Mouse (Mus musculus): ENCODE data around the gene Bpi. TPM values are rescaled to one million over a fixed set of nuclear protein-coding genes. Genes with fewer than 3 reads are reported as not detected.

Gene Bpi
- polyA plus RNA-seq, 1 experiment from 2014 or later, result not detected

- Histone ChIP-seq H3K4me2 (replicated peaks) (no peak overlapping the region), H3K4me1 (no peaks in the 10 kb centered on the region), H3K9me3 (no peaks in the 10 kb centered on the region), H3K36me3 (no peaks in the 10 kb centered on the region), H3K27ac (replicated peaks) (no peak overlapping the region), H3K27me3 (no peaks in the 10 kb centered on the region), H3K9ac (replicated peaks) (no peak overlapping the region), H3K4me3 (no peak overlapping the region)
- no peak for ATAC-seq (replicated peaks)
- WGBS, result 82% methylated on average over 6 of the region's 6 CpGs
Observed at GRCm38 (mm10) chr2:158276451-158276850, 18.6 kb downstream of the Bpi start.

DNA sequence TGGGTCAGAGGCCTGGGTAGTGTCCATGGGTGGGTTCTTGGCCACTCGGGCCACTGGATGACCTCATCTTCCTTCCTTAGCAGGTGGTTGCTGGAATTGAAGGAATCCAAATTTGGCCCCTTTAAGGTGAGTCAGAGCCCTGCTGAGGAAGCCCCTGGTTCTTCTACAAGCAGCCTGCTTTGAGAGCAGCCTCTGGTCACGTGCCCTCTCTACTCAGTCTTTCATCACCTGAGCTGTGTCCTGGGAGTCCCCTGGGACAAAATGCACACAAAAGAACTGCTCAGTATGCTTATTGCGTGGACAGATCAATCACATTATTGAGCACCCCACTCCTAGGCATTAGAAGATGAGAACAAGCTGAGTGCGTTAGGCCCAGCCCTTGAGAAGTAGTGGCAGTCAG lies 19.0 kb downstream of the Bpi start:
- H3K4me1 ChIP-seq, result no peaks in the 10 kb centered on the region
- 83% methylated on average over 4 of the region's 4 CpGs for WGBS
- no peaks in the 10 kb centered on the region for H3K36me3 ChIP-seq
- H3K9ac ChIP-seq (replicated peaks), result no peak overlapping the region
- H3K4me3 ChIP-seq, result no peak overlapping the region
- H3K27me3 ChIP-seq, result no peaks in the 10 kb centered on the region
- no peak overlapping the region for H3K4me2 ChIP-seq (replicated peaks)
- no peak for ATAC-seq (replicated peaks)
- no peak overlapping the region for H3K27ac ChIP-seq (replicated peaks)
- H3K9me3 ChIP-seq, result no peaks in the 10 kb centered on the region

DNA sequence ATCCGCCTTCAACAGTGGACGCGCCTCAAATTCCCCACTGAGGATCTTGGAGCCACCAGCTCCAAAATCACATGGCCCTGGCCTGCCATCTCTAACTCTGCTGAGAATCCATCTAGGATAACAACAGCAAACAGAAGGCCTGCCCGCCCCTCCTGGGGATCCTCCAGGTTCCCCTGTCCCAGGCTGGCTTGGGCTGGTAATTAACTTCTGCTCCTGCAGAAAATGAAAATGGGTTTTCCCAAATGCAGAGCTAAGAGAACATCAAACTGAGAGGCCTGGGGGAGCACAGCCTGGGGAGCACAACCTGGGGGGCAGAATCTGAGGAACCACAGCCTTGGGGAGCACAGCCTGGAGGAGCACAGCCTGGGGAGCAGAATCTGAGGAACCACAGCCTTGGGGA lies 21.8 kb downstream of the Bpi start:
- Histone ChIP-seq H3K4me3 (no peak overlapping the region), H3K27me3 (no peaks in the 10 kb centered on the region), H3K9me3 (no peaks in the 10 kb centered on the region), H3K4me1 (no peaks in the 10 kb centered on the region), H3K36me3 (no peaks in the 10 kb centered on the region), H3K27ac (replicated peaks) (no peak overlapping the region), H3K4me2 (replicated peaks) (no peak overlapping the region), H3K9ac (replicated peaks) (no peak overlapping the region)
- no peak for ATAC-seq (replicated peaks)
- 90% methylated on average over 4 of the region's 4 CpGs for WGBS

DNA sequence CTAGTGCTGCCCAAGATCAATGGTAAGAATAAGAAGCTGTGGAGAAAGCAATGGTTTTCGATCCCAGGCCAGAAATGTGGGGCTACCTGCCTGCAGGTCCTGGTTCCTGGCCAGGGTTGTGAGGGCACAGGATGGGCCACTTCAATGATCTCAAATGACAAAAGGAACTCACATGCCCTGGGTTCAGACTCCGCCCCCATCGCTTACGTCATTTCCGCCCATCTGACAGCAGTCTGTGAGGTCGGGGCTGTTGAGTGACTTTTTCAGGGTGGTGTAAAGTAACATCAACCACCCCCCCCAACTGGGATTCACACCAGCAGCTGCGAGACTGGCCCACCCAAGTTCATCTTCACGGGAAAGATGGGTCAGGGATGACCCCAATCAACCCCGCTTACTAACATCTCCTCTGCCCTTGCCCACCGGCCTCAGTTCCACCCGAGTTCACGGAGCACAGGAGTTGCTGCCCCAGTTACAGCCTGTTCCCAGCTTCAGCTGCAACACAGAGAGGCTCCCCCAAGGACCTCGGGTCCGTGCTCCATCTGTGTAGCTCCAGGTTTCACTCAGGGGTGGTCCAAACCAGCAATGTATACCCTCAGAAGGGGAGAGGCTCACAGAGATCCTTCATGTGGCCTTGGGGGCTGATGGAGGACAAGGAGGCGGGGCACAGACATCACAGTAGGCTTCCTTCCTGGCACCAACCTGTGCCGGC lies 23.8 kb downstream of the Bpi start:
- Histone ChIP-seq H3K4me1 (no peaks in the 10 kb centered on the region), H3K4me2 (replicated peaks) (no peak overlapping the region), H3K27ac (replicated peaks) (no peak overlapping the region), H3K4me3 (no peak overlapping the region), H3K36me3 (no peaks in the 10 kb centered on the region), H3K9me3 (no peaks in the 10 kb centered on the region), H3K27me3 (no peaks in the 10 kb centered on the region), H3K9ac (replicated peaks) (no peak overlapping the region)
- ATAC-seq (replicated peaks), result no peak
- WGBS, result 74% methylated on average over 16 of the region's 16 CpGs

DNA sequence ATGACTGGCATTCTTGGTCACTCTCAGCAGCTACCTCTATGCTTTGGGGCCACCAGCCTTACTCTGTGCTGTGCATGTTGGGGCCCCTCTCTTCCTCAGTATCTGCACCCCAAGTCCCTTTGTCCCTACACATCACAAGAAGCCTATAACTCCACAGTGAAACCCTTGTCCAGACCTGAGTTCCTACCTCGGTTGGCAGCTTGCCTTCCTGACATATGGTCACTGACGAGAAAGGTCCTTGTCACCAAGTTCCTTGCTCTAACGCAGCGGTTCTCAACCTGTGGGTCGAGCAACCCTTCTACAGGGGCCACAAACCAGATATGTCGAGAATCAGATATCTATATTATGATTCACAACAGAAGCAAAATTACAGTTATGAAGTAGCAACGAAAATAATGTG lies 25.2 kb downstream of the Bpi start:
- H3K9me3 ChIP-seq, result no peaks in the 10 kb centered on the region
- H3K27me3 ChIP-seq, result no peaks in the 10 kb centered on the region
- WGBS, result 80% methylated on average over 7 of the region's 7 CpGs
- no peak overlapping the region for H3K4me2 ChIP-seq (replicated peaks)
- H3K4me3 ChIP-seq, result no peak overlapping the region
- ATAC-seq (replicated peaks), result no peak
- H3K36me3 ChIP-seq, result no peaks in the 10 kb centered on the region
- H3K4me1 ChIP-seq, result no peaks in the 10 kb centered on the region
- no peak overlapping the region for H3K9ac ChIP-seq (replicated peaks)
- no peak overlapping the region for H3K27ac ChIP-seq (replicated peaks)

DNA sequence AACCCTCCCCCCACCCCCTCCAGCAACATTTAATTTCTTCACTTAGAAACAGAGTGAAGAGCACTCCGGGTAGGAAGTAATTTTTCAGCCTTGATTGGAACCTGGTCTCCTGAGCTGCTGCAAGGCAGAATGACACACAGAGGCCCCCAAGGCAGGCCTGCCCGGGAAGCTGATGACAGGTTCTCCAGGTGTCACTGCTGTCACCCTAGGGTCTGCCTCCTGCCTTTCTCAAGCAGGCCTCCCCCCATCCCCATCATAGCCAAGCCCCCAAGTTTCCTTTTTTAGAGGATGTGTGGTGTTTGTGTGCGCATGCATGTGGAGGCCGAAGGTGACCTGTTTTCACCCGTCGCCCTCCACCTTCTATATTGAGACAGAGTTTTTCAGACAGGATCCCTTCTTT lies 25.9 kb downstream of the Bpi start:
- 89% methylated on average over 6 of the region's 6 CpGs for WGBS
- no peaks in the 10 kb centered on the region for H3K4me1 ChIP-seq
- no peaks in the 10 kb centered on the region for H3K27me3 ChIP-seq
- H3K27ac ChIP-seq (replicated peaks), result no peak overlapping the region
- H3K9me3 ChIP-seq, result no peaks in the 10 kb centered on the region
- no peak for ATAC-seq (replicated peaks)
- no peaks in the 10 kb centered on the region for H3K36me3 ChIP-seq
- H3K9ac ChIP-seq (replicated peaks), result no peak overlapping the region
- no peak overlapping the region for H3K4me2 ChIP-seq (replicated peaks)
- H3K4me3 ChIP-seq, result no peak overlapping the region

GRCm38 (mm10) chr2:158284571-158284970 lies 26.7 kb downstream of the Bpi start:
- 12% methylated on average over 11 of the region's 11 CpGs for WGBS
- H3K27me3 ChIP-seq, result no peaks in the 10 kb centered on the region
- no peak for ATAC-seq (replicated peaks)
- no peaks in the 10 kb centered on the region for H3K4me1 ChIP-seq
- H3K27ac ChIP-seq (replicated peaks), result no peak overlapping the region
- no peak overlapping the region for H3K4me3 ChIP-seq
- H3K36me3 ChIP-seq, result no peaks in the 10 kb centered on the region
- no peaks in the 10 kb centered on the region for H3K9me3 ChIP-seq
- H3K9ac ChIP-seq (replicated peaks), result no peak overlapping the region
- H3K4me2 ChIP-seq (replicated peaks), result no peak overlapping the region

DNA sequence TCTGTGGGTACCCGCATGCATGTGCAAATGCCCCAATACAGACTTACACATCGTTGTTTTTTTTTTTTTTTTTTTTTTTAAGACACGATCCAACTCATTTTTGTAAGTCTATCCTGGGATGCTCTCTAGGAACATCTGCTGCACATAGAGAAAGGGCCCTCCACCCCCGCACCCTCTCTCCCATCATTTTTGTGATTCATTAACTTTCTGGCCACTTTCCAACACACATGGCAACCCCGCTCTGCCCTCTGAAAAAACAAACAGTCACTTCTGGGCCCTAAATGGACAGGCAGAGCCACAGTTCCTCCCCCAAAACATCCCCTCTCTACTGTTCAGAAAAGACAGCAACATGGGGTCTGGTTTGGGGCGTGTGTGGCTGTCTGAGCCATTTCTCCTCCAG lies 27.8 kb downstream of the Bpi start:
- ATAC-seq (replicated peaks), result no peak
- no peaks in the 10 kb centered on the region for H3K4me1 ChIP-seq
- no peak overlapping the region for H3K27ac ChIP-seq (replicated peaks)
- 70% methylated on average over 6 of the region's 6 CpGs for WGBS
- H3K9me3 ChIP-seq, result no peaks in the 10 kb centered on the region
- H3K4me3 ChIP-seq, result no peak overlapping the region
- no peak overlapping the region for H3K4me2 ChIP-seq (replicated peaks)
- H3K9ac ChIP-seq (replicated peaks), result no peak overlapping the region
- H3K36me3 ChIP-seq, result no peaks in the 10 kb centered on the region
- H3K27me3 ChIP-seq, result no peaks in the 10 kb centered on the region

DNA sequence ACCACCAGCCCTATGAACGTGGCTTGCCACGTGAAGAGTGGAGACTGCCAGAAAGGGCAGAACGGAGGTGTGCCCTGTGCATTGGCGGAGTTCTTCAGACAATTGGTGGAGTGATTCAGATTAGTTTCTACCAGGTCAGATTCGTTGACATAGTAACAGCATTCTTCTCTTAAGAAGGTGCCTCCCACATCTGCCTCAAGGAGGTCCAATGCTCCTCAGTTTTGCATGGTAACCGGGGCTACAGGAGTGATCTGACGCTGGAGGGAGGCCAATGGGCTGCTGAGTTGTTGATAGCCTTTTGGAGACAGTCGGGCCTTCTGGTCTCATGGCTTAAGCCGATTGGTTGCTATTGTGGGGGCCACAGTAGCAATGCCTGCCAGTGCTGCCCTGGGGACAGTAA lies 37.8 kb downstream of the Bpi start:
- Histone ChIP-seq H3K9ac (replicated peaks) (no peak overlapping the region), H3K27me3 (no peaks in the 10 kb centered on the region), H3K4me2 (replicated peaks) (no peak overlapping the region), H3K4me1 (no peaks in the 10 kb centered on the region), H3K27ac (replicated peaks) (no peak overlapping the region), H3K36me3 (no peaks in the 10 kb centered on the region), H3K9me3 (no peaks in the 10 kb centered on the region), H3K4me3 (no peak overlapping the region)
- 59% methylated on average over 9 of the region's 9 CpGs for WGBS
- ATAC-seq (replicated peaks), result no peak

DNA sequence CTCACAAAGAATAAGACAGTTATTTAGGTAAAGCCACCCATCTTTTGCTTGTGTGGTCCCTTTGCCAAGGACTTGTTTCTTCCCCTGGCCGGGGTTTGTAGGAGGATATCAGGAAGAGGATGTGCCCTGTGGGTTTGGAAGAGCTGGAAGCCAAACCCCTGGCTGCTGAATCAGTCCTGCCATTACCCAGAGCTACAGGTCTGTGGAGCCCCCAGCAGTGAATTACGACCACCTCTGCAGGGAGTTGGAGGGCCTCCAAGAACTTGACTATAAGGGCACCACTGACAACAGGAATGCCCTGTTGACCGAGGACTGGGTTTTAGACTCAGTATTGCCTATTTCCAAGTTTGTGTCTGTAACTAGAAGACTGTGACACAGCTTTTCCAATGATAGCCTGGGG lies 41.3 kb downstream of the Bpi start:
- 66% methylated on average over 3 of the region's 3 CpGs for WGBS
- Histone ChIP-seq H3K4me3 (no peak overlapping the region), H3K27me3 (no peaks in the 10 kb centered on the region), H3K4me1 (no peaks in the 10 kb centered on the region), H3K4me2 (replicated peaks) (no peak overlapping the region), H3K36me3 (no peaks in the 10 kb centered on the region), H3K27ac (replicated peaks) (no peak overlapping the region), H3K9me3 (no peaks in the 10 kb centered on the region), H3K9ac (replicated peaks) (no peak overlapping the region)
- no peak for ATAC-seq (replicated peaks)

DNA sequence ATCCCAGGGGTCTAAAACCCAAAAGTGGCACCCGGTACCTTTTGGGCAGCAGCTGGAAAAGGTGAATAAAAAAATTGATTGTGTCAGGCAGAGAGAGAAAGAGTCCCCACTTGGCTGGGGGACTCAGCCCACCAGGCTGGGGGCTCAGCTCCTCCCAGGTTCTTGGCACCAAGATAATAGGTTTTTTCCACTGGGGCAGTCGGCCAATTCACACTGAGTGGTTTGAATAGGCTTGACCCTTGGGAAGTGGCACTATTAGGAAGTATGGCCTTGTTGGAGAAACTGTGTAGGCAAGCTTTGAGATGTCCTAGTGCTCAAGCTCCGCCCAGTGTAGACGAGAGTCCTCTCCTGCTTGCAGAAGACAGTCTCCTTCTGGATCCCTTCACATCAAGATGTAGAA lies 41.8 kb downstream of the Bpi start:
- Histone ChIP-seq H3K4me2 (replicated peaks) (no peak overlapping the region), H3K9ac (replicated peaks) (no peak overlapping the region), H3K36me3 (no peaks in the 10 kb centered on the region), H3K9me3 (no peaks in the 10 kb centered on the region), H3K4me3 (no peak overlapping the region), H3K27ac (replicated peaks) (no peak overlapping the region), H3K27me3 (no peaks in the 10 kb centered on the region), H3K4me1 (no peaks in the 10 kb centered on the region)
- 48% methylated on average over 4 of the region's 4 CpGs for WGBS
- ATAC-seq (replicated peaks), result no peak

GRCm38 (mm10) chr2:158302807-158303206 lies 44.9 kb downstream of the Bpi start:
- Histone ChIP-seq H3K9ac (replicated peaks) (no peak overlapping the region), H3K4me3 (no peak overlapping the region), H3K4me2 (replicated peaks) (no peak overlapping the region), H3K27me3 (no peaks in the 10 kb centered on the region), H3K4me1 (no peaks in the 10 kb centered on the region), H3K9me3 (no peaks in the 10 kb centered on the region), H3K27ac (replicated peaks) (no peak overlapping the region), H3K36me3 (no peaks in the 10 kb centered on the region)
- 94% methylated on average over 3 of the region's 3 CpGs for WGBS
- no peak for ATAC-seq (replicated peaks)

DNA sequence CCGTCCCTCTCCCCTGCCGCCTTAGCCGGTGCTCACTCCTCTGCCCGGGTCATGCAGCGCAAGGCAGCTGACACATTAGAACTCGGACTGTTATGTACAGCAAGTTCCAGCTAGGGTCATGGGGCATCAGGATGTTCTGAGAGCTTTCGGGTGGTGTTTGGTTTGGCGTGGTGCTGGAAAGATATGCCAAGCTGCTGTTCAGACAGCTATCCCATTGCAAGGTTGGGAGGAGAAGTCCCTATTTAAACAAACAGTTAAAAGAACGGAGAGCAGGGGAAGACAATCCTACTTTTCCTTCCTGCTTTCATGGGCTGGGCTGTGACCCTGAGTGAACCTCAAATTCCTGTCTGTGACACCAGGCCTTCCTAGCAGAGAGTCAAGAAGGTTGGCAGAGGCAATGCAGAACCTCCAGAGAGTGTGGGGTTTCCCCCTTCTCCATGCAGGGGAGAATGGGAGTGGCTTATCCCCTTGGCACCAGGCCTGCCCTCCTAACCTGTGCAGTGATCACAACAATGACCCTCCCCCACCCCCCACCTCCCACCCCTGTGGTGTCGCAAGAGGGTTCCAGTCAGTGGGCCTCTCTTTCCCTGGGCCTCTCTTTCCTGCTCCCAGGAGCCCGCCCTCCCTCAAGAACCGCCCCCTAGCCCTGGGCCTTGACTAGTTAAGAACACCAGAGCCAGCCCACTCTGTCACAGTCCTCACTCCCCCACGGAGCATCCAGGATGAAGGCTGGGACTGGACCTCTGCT lies 48.2 kb downstream of the Bpi start, which contains the start of gene Lbp:
Gene Lbp (plus strand): TSS at position 546 of the 748 bp plus-strand sequence.
- Histone ChIP-seq H3K4me3 (no peak within 1 kb of the TSS), H3K4me1 (no peaks in the 10 kb centered on the region), H3K9me3 (no peaks in the 10 kb centered on the region), H3K27me3 (no peaks in the 10 kb centered on the region), H3K9ac (replicated peaks) (no peak within 1 kb of the TSS), H3K27ac (replicated peaks) (no peak within 1 kb of the TSS), H3K36me3 (no peaks in the 10 kb centered on the region), H3K4me2 (replicated peaks) (no peak within 1 kb of the TSS)
- WGBS, result 57% methylated on average over 12 of the region's 13 CpGs
- no peak for ATAC-seq (replicated peaks)

Data from forebrain, embryonic 15.5 days (tissue).